Mouse (Mus musculus) ES-CJ7 (cell line): ENCODE data around the gene 1600012H06Rik.
A peak's percentile ranks its signal among the peaks of the same experiment; 100 is the strongest.
"Not testable (repeated sequence)": the region's sequence is repeated elsewhere in the genome, so short reads cannot be mapped to it uniquely, and the experiment has no call there.

Experiments used
- DNase-seq: peaks from one replicate; pipeline ENCODE4 v3.0.0; 2011; ENCODE audit warnings: low read depth, low spot score

Gene 1600012H06Rik

GRCm38 (mm10) chr17:14943729-14944059 lies 710 bp downstream of the 1600012H06Rik start:
- DNase-seq = peak; percentile 17

- DNase-seq = no peak
Measured at GRCm38 (mm10) chr17:14944551-14944950, 1.6 kb downstream of the 1600012H06Rik start.

GRCm38 (mm10) chr17:14949161-14949827 lies 6.3 kb downstream of the 1600012H06Rik start:
- no peak for DNase-seq

GRCm38 (mm10) chr17:14953452-14953851 lies 10.5 kb downstream of the 1600012H06Rik start:
- peak; percentile 25 for DNase-seq

GRCm38 (mm10) chr17:14958686-14959327 lies 15.8 kb downstream of the 1600012H06Rik start:
- no peak for DNase-seq

GRCm38 (mm10) chr17:14959979-14960378 lies 17.0 kb downstream of the 1600012H06Rik start:
- no peak for DNase-seq

- no peak for DNase-seq
Measured at GRCm38 (mm10) chr17:14960520-14960919, 17.5 kb downstream of the 1600012H06Rik start.

GRCm38 (mm10) chr17:14960951-14961556 lies 18.1 kb downstream of the 1600012H06Rik start, which contains the start of gene Phf10:
Gene Phf10, minus strand, starts transcription at chr17:14961273.
- DNase-seq = not testable (repeated sequence)

GRCm38 (mm10) chr17:14961557-14962154 lies 18.7 kb downstream of the 1600012H06Rik start:
- DNase-seq = not testable (repeated sequence)

GRCm38 (mm10) chr17:14968373-14968913 lies 25.5 kb downstream of the 1600012H06Rik start:
- DNase-seq = not testable (repeated sequence)

GRCm38 (mm10) chr17:14977718-14978361 lies 34.9 kb downstream of the 1600012H06Rik start:
- DNase-seq = not testable (repeated sequence)

GRCm38 (mm10) chr17:14978362-14979038 lies 35.5 kb downstream of the 1600012H06Rik start, which contains the start of the genes 9030025P20Rik and Gm3417:
Gene 9030025P20Rik, plus strand, starts transcription at chr17:14978468.
Gene Gm3417, minus strand, starts transcription at chr17:14978790.
- not testable (repeated sequence) for DNase-seq

GRCm38 (mm10) chr17:14990116-14990702 lies 47.2 kb downstream of the 1600012H06Rik start:
- DNase-seq = not testable (repeated sequence)

GRCm38 (mm10) chr17:14992522-14993138 lies 49.6 kb downstream of the 1600012H06Rik start:
- not testable (repeated sequence) for DNase-seq

- not testable (repeated sequence) for DNase-seq
Measured at GRCm38 (mm10) chr17:14993139-14993832, 50.3 kb downstream of the 1600012H06Rik start.

GRCm38 (mm10) chr17:14994140-14994539 lies 51.2 kb downstream of the 1600012H06Rik start:
- not testable (repeated sequence) for DNase-seq

- DNase-seq = not testable (repeated sequence)
Measured at GRCm38 (mm10) chr17:15000047-15000446, 57.1 kb downstream of the 1600012H06Rik start.

GRCm38 (mm10) chr17:15009088-15009487 lies 66.1 kb downstream of the 1600012H06Rik start:
- not testable (repeated sequence) for DNase-seq
